Mouse (Mus musculus): ENCODE results near the gene Ifnlr1. TPM values are rescaled to one million over a fixed set of nuclear protein-coding genes. Genes with fewer than 3 reads are reported as not detected.

The Ifnlr1 gene
- not detected for total RNA-seq (2023)

GRCm38 (mm10) chr4:135685906-135686567 is at the start of gene Ifnlr1:
Gene Ifnlr1 (plus strand): TSS chr4:135686287.

DNA sequence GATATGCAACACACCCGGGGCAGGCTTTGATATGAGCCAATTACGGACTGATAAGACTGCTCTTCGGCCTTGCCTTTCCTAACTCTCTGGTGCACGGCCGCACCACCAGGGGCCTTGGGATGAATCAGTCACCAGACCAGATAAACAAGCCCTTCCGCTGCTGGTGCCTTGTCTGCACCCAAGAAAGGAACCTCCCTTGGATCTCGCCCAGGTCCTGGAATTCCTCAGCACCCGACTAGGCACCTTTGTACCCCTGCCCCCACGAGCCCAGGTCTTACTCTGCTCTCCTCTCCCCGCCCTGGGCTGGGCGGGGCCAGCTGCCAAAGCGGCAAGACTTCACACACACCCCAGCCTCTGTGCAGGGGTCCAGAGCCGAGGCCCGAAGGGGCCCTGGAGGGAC is 41.7 kb downstream of the Ifnlr1 start, which contains the start of gene Il22ra1:
Il22ra1 (plus strand) TSS at position 356 of the 400 bp plus-strand sequence.

Other genes starting within 250 kb of the Ifnlr1 start
- not detected for gene Stpg1, start 191.5 kb upstream of the Ifnlr1 start, total RNA-seq (2023)
- gene Nipal3, start 191.2 kb upstream of the Ifnlr1 start, total RNA-seq (2023): 76.2 TPM
- gene Grhl3, start 112.7 kb upstream of the Ifnlr1 start, total RNA-seq (2023): not detected
- not detected for gene Il22ra1, start 41.9 kb downstream of the Ifnlr1 start, total RNA-seq (2023)
- gene Myom3, start 73.4 kb downstream of the Ifnlr1 start, total RNA-seq (2023): not detected
- 112 TPM for gene Srsf10, start 169.5 kb downstream of the Ifnlr1 start, total RNA-seq (2023)
- 84.5 TPM for gene Pnrc2, start 187.6 kb downstream of the Ifnlr1 start, total RNA-seq (2023)
- 34.4 TPM for gene Cnr2, start 209.1 kb downstream of the Ifnlr1 start, total RNA-seq (2023)
- gene Fuca1, start 234.4 kb downstream of the Ifnlr1 start, total RNA-seq (2023): 47.9 TPM

Data from CD8-positive naive resting alpha-beta T cell, adult 57 days (primary cell).